Mouse (Mus musculus) thymus, postnatal 0 days (tissue): ENCODE results near the gene Dnah17. TPM values are rescaled to one million over a fixed set of nuclear protein-coding genes. Genes with fewer than 3 reads are reported as not detected.
A peak's percentile ranks its signal among the peaks of the same experiment; 100 is the strongest.

Experiments
- DNase-seq: peaks from one replicate; pipeline ENCODE4 v3.0.0-alpha.2; 2015; ENCODE audit warnings: low spot score
- polyA plus RNA-seq: library from polyadenylated mRNA; unstranded; fragments of >200 nt; fragmentation: Nextera tagmentation; extraction: Ambion mirVana; gene quantifications from 2 replicates; pipeline ENCODE4 v1.2.1, GENCODE M21; 2015

The Dnah17 gene
- polyA plus RNA-seq, 1 experiment from 2014 or later, result 0.88 TPM

DNA sequence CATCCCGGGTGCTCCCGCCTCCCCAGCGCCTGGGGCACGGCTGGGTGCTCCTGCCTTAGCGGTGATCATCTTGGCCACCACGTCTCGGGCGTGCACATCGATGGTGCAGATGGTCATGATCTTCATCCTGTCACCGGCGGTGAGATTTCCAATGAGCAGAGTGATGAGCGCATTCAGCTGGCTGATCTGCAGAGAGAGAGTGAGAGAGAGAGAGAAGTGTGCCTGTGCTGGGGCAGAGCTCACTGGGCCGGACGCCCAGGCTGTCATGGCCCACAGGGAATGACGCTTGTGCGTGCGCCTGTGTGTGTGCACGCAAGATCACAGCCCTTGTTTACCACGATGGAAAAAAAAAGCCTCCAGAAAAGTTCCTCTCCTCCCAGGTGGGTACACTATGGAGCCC is 41.5 kb downstream of the Dnah17 start:
- DNase-seq, result no peak

DNA sequence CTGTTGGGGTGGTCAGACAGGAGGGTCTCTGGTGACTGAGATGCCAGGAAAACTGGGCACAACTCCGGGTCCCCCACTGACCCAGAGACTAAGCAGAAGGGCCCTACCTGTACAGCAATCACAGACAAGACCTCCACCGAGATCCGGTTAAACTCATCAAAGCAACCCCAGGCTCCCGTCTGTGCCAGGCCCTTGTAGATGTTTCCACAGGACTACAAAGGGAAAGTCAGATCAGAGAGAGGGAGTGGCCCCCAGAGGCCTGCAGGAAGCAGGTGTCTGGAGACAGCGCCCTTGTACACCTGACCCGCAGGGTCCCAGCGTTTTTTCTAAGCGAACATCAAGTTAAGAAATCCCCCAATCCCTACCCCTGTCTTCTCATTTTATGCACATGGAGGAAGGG is 44.5 kb downstream of the Dnah17 start:
- peak; percentile 72 for DNase-seq

DNA sequence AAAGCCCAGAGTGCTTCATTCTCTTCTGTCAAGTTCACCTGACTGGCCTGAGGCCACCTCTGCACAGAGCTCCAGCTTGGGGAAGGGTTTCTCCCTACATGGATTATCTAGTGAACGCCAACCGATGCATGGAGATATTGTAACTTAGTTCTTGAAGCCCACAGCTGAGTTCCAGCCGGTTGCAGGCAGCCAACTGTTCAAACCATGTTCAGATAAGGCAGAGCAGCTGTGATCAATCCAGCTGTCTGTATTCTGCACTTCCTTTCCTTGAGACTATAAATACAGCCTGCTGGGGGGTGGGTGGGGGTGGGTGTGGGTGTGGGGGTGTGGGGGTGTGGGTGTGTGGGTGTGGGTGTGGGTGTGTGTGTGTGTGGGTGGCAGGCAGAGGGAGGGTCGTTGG is 45.3 kb downstream of the Dnah17 start:
- DNase-seq, result peak; percentile 63

DNA sequence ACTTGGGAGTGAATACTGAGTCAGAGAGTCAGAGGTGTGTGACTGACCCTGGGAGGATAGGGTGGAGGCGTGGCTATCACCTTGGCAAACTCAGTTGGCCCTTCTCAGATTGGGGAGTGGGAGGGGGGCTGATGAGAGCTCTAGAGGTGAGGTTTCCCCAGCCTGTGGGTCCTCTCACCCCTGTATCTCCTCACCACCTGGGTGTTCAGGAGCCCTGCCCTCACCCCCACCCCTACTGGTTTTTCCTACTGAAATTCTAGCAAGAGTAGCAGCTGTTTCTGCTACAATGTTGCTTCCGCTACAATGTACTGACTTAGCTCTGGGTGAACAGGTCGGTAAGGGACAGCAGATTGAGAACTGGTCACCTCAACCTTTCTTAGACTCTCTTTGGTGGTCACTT is 46.2 kb downstream of the Dnah17 start:
- peak; percentile 47 for DNase-seq

DNA sequence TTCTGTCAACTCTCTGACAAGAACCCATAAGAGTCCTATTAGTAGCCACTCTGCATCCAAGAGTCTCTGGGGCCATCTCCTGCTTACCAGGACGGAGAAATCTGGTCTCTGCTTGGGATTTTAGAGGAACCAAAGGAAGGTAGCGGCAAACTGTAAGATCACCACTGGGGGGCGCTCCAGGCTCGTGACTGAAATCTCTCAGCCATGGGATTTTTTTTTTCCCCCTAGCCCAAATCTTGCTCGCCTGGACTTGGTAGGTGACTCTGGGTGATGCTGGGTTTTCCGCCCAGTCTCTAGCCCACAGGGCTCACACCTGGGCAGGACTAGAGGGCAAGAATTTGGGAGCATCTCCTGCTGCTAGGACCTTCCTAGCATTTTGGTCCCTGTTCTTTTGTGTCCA is 46.6 kb downstream of the Dnah17 start:
- DNase-seq, result peak; percentile 81

DNA sequence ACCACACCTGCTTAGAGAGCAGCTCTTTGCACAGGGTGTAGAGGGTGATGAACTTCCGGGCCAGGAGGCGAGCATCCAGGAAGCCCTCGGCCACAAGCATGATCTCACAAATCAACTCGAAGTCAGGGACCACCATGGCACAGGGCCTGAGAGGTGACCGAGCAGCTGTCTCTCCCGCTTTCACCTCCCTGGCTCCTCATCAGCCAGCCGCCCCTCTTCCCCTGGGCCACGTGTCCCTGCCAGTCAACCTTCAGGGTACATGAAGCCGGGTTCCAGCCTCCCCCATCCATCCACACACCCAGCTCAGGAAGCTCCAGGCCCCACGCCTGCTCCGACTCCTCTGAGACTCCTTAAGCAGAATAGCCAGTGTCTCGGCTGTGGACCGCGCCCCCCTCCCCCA is 48.1 kb downstream of the Dnah17 start:
- no peak for DNase-seq

DNA sequence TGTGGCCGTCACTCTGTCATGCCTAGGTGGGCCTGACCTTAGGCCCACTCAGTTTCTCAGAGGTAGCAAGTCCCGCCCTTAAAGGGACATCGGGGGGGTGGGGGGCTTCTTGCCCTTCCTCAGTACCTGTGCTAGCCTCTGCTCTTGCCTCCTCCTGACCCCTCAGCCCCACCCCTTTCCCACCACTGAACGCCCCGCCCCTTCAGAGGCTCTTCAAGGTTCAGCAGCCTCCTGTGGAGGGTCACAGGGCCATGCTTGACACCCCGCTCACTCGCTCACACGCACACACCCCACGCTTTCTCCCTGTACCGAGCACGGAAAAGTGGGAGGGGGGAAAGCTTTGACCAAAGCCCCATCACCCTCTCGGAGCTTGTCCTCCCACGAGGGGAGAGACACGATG is 50.7 kb downstream of the Dnah17 start:
- no peak for DNase-seq

DNA sequence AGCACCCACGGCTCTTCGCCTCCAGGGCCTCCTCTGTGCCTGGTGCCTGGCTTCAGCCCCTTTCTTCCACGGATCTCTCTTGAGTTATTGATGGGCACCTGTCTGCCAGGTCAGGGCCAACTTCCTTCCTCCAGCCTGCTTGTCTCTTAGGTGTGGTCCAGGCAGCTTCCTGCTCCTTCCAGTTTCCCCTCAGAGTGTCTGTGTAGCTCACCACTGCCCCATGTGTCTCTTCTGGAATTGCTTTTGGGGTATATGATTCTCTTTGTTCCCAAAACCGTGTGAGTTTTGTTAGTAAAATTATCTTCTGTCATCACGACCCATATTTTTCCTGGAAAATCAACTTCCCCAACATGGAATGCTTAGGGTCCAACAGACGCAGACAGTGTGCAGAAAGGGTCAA is 53.5 kb downstream of the Dnah17 start:
- DNase-seq, result no peak

DNA sequence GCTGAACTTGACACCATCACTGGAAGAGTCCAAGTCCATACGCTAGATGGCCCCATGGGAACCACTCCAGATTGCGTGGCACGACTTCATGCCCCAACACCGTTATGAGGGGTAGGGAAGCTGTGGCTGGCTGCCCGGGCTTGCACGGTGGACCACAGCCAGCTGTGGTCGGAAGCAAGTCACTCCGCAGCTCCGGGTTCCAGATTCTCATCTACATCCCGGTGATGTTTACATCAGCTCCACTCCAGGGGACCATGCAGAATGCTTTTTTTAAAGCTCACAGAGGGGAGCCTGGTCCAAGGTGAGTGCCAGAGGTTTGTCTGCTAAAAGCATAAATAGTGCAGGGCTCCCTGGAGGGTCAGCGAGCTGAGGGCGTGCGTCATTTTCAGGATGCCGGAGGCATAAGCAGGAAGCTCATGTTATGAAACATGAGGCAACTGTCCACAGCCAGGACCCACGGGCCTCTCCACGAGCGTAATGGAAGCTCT is 55.4 kb downstream of the Dnah17 start:
- no peak for DNase-seq

DNA sequence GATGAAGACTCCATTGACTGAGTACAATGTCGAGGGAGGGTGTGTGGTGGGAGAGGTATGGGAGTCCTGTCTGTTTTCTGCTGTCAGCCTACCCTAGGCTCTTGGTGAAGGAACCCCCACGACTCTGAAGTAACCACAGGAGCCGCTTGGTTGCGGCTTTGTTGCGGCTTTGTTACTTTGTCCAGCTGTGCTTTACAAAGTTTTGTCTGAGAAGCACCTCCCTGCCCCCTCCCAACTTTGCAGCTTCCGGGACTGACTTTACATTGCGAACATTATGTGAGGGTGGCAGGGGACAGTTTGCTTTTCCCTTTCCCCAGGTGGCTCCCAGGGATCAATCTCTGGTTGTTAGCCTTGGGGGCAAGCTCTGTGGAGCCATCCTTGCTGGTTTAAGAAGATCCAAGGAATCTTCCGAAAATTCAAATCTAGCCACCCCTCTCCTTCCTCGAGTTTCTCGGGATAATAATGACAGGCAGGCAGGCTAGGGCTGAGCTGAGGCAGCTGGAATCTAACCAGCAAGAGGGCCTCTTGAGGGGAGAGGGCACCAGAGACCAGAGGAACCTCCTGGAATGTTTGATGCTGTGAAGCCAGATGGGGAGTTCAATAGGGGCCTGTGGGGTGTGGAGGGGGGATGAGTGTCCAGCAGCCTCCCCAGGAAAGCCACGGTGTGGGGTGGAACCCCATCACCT is 59.1 kb downstream of the Dnah17 start:
- DNase-seq, result peak; percentile 58

DNA sequence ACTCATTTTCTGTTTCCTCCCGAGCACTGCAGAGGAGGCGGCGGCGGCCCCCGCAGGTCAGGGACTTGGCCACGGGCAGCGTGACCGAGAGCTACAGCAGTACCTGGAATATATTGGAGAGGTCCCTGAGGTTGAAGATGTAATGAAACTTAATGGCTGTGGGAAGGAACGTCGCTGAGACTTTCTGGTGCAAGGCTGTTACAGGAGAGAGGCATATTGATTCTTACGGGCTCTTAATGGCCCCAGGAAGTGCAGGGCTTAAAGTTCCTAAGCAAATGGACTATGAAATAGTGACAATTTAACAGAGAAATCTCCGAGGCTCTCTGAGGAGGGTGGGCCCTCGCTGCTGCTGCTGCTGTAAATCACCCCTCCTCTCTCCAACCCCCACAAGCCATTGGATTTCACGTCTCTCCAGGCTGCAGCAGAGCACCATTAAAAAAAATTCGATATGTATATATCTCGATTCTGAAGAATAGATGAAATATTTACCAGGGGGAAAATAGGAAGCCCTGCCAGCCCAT is 61.6 kb downstream of the Dnah17 start:
- no peak for DNase-seq

DNA sequence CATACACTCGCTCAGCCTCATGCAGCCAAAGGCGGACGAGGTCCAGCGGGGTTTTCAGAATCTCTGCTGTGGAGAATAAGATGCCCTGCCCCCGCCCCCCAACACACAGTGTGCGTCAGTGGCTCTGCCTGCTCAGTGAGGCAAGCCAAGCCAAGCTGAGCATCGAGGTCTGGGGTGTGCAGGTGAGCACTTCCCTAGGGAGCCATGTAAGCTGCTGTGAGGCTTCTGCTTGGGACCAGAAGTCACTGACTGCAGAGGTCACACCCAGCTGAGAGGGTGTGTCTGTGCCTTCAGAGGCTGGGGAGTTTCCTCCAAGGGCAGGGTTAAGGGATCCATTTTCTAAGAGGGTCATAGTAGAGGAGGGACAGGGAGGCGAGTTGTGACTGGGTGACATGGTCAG is 62.8 kb downstream of the Dnah17 start:
- no peak for DNase-seq

DNA sequence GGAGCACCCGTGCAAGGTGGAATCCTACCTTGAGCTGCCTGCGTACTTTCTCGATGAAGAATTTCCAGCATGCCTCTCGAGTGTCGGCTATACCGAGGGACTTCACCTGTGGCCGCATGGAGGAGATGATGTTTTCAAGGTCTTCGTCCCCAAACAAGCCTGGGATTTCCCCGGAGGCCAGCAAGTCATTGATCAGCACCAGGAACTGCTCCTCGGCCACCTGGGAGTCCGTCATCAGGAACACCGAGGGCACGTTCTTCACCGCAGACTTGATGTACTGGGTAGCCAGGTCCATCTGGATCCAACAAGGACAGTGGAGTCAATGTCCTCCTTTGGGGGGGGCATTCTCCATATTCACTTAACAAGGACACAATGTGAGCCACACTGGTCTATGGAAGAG is 70.4 kb downstream of the Dnah17 start:
- DNase-seq, result no peak

DNA sequence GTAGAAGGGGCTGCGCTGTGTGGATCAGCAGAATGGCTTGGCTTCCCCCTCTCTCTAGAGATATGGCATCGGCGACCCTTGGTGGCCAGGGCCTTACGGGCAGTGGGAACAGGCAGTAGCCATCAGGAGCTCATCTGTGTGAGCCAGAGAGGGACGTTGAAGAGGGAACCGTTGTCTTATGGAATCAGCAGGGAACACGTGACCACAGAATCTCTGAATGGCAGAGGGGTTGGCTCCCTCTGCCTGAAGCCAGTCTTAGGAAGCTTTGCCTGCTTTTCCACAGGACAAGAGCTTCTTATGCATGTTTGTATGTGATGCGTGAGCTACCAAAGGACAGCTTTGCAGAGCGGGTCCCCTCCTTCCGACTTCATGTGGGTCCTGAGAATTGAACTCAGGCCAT is 71.6 kb downstream of the Dnah17 start:
- DNase-seq, result no peak

DNA sequence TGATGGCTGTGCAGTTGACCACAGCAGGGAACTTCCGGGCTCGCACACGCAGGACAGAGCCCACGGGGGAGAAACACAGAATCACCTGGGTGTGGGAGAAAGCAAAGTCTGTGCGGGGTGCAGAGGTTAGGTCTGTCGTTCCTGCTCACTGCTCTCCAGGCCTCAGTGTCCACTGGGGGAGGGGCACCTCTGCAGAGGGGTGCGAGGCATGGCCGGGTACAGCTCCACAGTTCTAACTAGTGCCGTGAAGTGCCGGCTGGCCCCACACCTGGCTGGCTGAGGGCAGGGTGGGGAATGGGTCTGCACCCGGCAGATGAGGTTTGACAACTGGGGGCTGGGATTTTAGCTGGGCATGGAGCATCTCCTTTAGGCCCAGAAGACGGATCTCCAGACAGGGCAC is 72.1 kb downstream of the Dnah17 start:
- no peak for DNase-seq

DNA sequence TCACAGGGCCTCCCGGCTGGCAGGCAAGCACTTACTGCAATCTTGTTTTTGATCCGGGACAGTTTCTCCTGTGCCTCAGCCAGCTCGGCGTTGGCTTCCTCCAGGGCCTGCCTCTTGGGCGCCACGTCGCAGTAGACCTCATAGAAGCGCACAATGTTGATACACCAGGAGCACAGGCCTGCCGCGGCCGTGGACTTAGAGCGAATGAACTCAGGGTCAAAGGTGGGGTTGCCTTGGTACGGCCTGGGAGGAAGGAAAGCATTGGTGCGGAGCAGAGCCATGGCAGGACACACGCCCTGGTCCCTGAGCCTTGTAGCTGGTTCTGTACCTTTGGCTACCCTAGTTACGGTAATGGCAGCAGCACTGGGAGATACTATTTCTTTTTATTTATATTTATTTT is 80.3 kb downstream of the Dnah17 start:
- DNase-seq, result no peak

DNA sequence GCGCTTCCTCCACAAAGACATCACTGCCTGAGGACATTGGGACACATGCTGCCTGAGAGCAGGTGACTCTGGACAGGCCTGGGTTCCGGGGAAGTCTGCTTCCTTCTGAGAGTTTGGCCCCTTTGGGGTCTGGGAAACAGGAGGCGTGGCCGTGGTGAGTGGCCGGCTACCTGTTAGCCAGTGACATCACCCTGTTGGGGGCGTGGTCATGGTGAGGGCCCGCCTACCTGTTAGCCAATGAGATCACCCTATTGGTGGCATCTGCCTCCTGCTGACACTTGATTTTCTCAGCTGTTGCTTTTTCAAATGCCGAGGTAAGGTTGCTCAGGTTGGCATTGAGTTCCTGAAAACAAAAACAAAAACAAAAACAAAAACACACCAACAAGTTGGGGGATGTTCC is 80.8 kb downstream of the Dnah17 start:
- no peak for DNase-seq

DNA sequence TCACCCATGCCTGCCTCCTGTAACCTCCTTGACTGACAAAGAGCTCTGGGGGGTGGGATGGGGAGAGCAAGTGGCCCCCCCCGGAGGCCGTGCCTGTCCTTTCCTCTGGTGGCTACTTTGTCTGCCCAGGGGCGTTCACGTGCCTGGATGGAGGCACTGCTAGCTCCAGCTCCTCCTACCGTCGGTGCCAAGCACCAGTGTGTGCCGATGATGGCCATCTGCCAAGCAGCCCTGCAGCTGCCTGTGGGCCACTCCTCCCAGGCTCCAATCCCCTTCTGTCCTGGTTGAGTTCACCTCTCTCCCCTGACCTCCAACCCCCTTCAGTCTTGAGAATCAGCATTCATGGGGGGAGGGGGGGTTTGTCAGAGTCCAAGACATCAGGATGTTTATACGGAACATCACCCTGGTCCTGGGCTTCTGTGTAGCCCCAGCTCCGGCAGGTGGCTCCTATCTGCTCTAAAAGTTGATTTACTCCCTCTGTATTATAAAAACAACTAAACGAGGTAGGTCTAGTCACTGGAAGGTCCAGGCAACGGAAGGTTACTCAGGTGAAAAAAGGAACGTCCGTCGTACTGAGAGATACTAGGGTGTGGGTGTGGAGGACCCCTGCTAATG is 87.0 kb downstream of the Dnah17 start:
- no peak for DNase-seq

DNA sequence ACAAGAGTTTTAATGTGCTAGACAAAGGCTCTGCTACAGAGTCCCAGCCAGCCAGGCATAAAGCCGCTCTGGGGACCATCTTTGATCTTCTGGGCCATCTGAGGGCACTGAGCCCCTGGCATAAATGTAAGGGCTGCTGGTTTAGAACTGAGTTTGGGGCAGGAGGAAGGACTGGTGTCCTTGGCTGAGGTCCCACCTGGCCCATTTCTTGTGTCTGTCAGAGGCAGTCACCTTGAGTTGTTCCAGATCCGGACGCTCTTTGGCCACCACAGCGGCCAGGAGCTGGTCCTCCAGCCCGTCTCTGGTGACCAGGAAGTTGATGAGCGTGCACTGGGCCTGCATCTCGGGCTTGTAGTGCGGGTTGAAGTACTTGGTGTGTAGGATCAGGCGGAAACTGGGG is 87.6 kb downstream of the Dnah17 start:
- DNase-seq, result no peak

DNA sequence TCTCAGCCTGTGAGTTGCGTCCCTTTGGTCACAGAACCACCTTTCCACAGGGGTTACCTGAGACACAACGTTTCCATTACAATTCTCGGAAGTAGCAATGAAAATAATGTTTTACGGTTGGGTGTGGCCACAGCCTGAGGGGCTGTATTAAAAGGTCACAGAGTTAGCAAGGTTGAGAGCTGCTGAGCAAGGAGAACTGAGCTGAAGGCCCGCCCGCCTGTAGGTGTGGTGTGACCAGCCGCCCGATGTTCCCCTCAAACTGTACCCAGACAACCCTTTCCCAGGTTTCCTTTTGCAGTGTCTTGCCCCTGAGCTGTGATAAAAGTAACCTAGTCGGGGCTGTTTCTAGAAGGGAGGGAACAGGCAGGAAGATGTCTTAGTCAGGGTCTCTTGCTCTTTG is 95.4 kb downstream of the Dnah17 start:
- no peak for DNase-seq

DNA sequence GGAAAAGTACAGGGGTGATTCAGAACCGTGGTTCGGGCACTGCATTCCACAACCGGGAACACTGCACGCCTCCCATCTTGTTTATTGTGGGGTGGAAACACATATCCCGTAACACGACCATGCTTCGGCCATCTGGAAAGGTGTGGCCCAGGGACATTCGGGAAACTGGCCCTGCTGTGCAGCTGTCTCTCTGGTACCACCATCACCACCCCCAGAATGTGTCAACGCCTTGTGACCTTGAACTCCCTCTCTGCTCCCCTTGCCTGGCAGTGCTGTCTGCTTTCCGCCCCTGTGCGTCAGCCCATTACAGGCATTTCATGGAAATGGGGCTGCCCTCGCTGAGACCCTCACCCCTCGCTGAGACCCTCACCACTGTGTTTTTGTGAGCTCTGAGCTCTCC is 96.0 kb downstream of the Dnah17 start:
- DNase-seq, result no peak

DNA sequence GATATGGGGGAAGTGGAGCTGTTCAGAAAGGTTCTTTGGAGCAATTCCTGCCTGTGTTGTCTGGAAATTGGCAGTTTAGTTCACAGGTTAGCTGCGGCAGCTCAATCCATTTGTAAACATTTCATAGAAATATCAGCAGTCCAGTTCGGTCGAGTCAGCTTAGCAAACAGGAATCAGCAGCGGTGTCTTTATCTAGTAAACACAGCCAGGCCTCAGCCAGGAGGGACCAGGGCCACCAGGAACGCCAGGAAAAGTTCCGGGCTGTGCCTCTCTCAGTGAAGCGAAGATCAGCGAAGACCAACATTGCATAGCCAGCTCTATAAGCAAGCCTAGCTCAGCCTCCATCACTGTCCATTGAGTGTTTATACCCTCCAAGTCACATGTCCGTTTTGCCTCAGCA is 99.3 kb downstream of the Dnah17 start:
- DNase-seq, result no peak

DNA sequence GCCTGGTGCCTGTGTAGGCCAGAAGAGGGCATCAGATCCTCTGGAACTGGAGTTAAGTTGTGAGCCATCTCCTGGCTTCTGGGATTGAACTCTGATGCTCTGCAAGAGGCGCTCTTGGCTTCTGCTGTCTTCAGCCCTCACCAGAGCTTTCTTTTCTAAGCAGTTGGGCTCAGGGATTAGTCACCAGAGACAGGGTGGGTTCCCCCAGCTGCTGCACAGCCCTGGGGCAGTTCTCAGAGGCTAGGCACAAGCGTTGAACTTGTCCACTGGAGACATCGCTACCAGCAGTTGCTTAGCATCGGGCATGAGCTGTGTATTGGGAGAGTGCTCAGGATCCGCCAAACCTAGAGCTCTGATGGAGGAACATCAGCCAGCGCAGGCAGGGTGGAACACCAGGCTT is 101.3 kb downstream of the Dnah17 start:
- DNase-seq, result no peak
